20 mouse cellular contexts compared by ENCODE assay signal in genomic region chr7:63738142-63738541, GRCm38 (mm10).
A peak's percentile ranks its signal among the peaks of the same experiment; 100 is the strongest.
DNase-seq lines count a peak whose midpoint lies in the region; ATAC-seq and TF ChIP-seq lines count a peak whose summit lies in the region.
"Had no signal": no experiment of that assay in that cellular context is flagged by ENCODE, and none has a peak within 500 bp of the region (broad histone marks: within the 10 kb centered on the region; RNA-seq: fewer than 3 reads in every experiment).

No protein-coding gene starts in this region.

- intact Hi-C loops in heart, postnatal 25 days (cut with DNase I) = no loop called here

- H3K4me3 ChIP-seq in embryonic facial prominence, embryonic 11.5 days (ENCODE audit: low read depth, low read length) = no peak overlapping the region
- H3K4me3 ChIP-seq in embryonic facial prominence, embryonic 10.5 days = no peak overlapping the region
- no peak overlapping the region for H3K4me3 ChIP-seq in hindbrain, postnatal 0 days (ENCODE audit: low read length)
- no peak overlapping the region for H3K4me3 ChIP-seq in hindbrain, embryonic 11.5 days (ENCODE audit: low read depth, low read length)
- no peak overlapping the region for H3K4me3 ChIP-seq in neural tube, embryonic 13.5 days
- H3K4me3 ChIP-seq: embryonic facial prominence, embryonic 12.5 days; heart, embryonic 13.5 days had no signal

- no peak overlapping the region for H3K27ac ChIP-seq in embryonic facial prominence, embryonic 11.5 days (replicated peaks; ENCODE audit: low read depth, low read length)
- no peak overlapping the region for H3K27ac ChIP-seq in embryonic facial prominence, embryonic 10.5 days (replicated peaks)
- H3K27ac ChIP-seq in hindbrain, postnatal 0 days = no peak overlapping the region
- H3K27ac ChIP-seq in hindbrain, embryonic 11.5 days (ENCODE audit: low read depth, low read length) = no peak overlapping the region
- H3K27ac ChIP-seq in neural tube, embryonic 13.5 days (replicated peaks) = peak overlapping the region; percentile 76
- H3K27ac ChIP-seq: embryonic facial prominence, embryonic 12.5 days; heart, embryonic 13.5 days had no signal

- H3K27me3 ChIP-seq in embryonic facial prominence, embryonic 11.5 days (ENCODE audit: control insufficient read depth, insufficient read depth, low read length) = no peaks in the 10 kb centered on the region
- H3K27me3 ChIP-seq in embryonic facial prominence, embryonic 10.5 days (replicated peaks; ENCODE audit: low read depth, poor library complexity, severe bottlenecking) = no peaks in the 10 kb centered on the region
- H3K27me3 ChIP-seq in hindbrain, postnatal 0 days (ENCODE audit: insufficient read depth, low read length) = no peaks in the 10 kb centered on the region
- no peaks in the 10 kb centered on the region for H3K27me3 ChIP-seq in hindbrain, embryonic 11.5 days (ENCODE audit: control insufficient read depth, insufficient read depth, low read length)
- no peaks in the 10 kb centered on the region for H3K27me3 ChIP-seq in neural tube, embryonic 13.5 days
- H3K27me3 ChIP-seq: embryonic facial prominence, embryonic 12.5 days had no signal

- H3K36me3 ChIP-seq in embryonic facial prominence, embryonic 11.5 days (replicated peaks; ENCODE audit: control insufficient read depth, insufficient read depth, low read depth, low read length) = no peaks in the 10 kb centered on the region
- no peaks in the 10 kb centered on the region for H3K36me3 ChIP-seq in embryonic facial prominence, embryonic 10.5 days (replicated peaks)
- peaks cover 12% of the 10 kb centered on the region; the same call in 1 of the 2 replicates for H3K36me3 ChIP-seq in hindbrain, postnatal 0 days (ENCODE audit: insufficient read depth, low read length)
- H3K36me3 ChIP-seq in hindbrain, embryonic 11.5 days (ENCODE audit: control insufficient read depth, insufficient read depth, low read length) = no peaks in the 10 kb centered on the region
- H3K36me3 ChIP-seq in neural tube, embryonic 13.5 days = peaks cover 22% of the 10 kb centered on the region; the same call in 1 of the 2 replicates
- H3K36me3 ChIP-seq: embryonic facial prominence, embryonic 12.5 days; G1E; heart, embryonic 13.5 days had no signal

- no peak overlapping the region for H3K4me2 ChIP-seq in embryonic facial prominence, embryonic 11.5 days (ENCODE audit: low read depth, low read length)
- H3K4me2 ChIP-seq in hindbrain, postnatal 0 days (ENCODE audit: low read depth, low read length) = no peak overlapping the region
- H3K4me2 ChIP-seq in hindbrain, embryonic 11.5 days (replicated peaks; ENCODE audit: low read depth, low read length) = no peak overlapping the region
- no peak overlapping the region for H3K4me2 ChIP-seq in neural tube, embryonic 13.5 days
- H3K4me2 ChIP-seq: embryonic facial prominence, embryonic 12.5 days; heart, embryonic 13.5 days had no signal

- no peaks in the 10 kb centered on the region for H3K4me1 ChIP-seq in embryonic facial prominence, embryonic 11.5 days (ENCODE audit: control insufficient read depth, insufficient read depth, low read length)
- H3K4me1 ChIP-seq in embryonic facial prominence, embryonic 10.5 days = no peaks in the 10 kb centered on the region
- H3K4me1 ChIP-seq in hindbrain, postnatal 0 days (ENCODE audit: insufficient read depth, low read length) = no peaks in the 10 kb centered on the region
- no peaks in the 10 kb centered on the region for H3K4me1 ChIP-seq in hindbrain, embryonic 11.5 days (replicated peaks; ENCODE audit: control insufficient read depth, insufficient read depth, low read length)
- no peaks in the 10 kb centered on the region; the same call in 1 of the 2 replicates for H3K4me1 ChIP-seq in neural tube, embryonic 13.5 days (replicated peaks)
- H3K4me1 ChIP-seq: embryonic facial prominence, embryonic 12.5 days had no signal

- no peak for TF ChIP-seq CTCF in hindbrain, postnatal 0 days (IDR thresholded peaks at IDR 0.05; ENCODE audit: low read depth)

- H3K9ac ChIP-seq in embryonic facial prominence, embryonic 11.5 days (replicated peaks; ENCODE audit: low read length) = no peak overlapping the region
- H3K9ac ChIP-seq in hindbrain, postnatal 0 days (replicated peaks; ENCODE audit: low read length) = no peak overlapping the region
- H3K9ac ChIP-seq in hindbrain, embryonic 11.5 days (ENCODE audit: low read depth, low read length) = no peak overlapping the region
- H3K9ac ChIP-seq in neural tube, embryonic 13.5 days = no peak overlapping the region
- H3K9ac ChIP-seq: embryonic facial prominence, embryonic 12.5 days; heart, embryonic 13.5 days had no signal

- WGBS in embryonic facial prominence, embryonic 11.5 days = 83% methylated on average over 1 of the region's 1 CpGs
- WGBS in embryonic facial prominence, embryonic 10.5 days = 89% methylated on average over 1 of the region's 1 CpGs
- WGBS in hindbrain, postnatal 0 days = 71% methylated on average over 1 of the region's 1 CpGs
- WGBS in hindbrain, embryonic 11.5 days = 81% methylated on average over 1 of the region's 1 CpGs
- WGBS in neural tube, embryonic 13.5 days = 96% methylated on average over 1 of the region's 1 CpGs

- H3K9me3 ChIP-seq in embryonic facial prominence, embryonic 11.5 days (replicated peaks; ENCODE audit: control insufficient read depth, low read length) = no peaks in the 10 kb centered on the region
- H3K9me3 ChIP-seq in embryonic facial prominence, embryonic 10.5 days = 0 out of 2 replicates have a peak, but pooled peaks cover 1% of the 10 kb centered on the region
- H3K9me3 ChIP-seq in hindbrain, postnatal 0 days (ENCODE audit: low read length) = no peaks in the 10 kb centered on the region
- no peaks in the 10 kb centered on the region for H3K9me3 ChIP-seq in hindbrain, embryonic 11.5 days (ENCODE audit: control insufficient read depth, low read length)
- no peaks in the 10 kb centered on the region for H3K9me3 ChIP-seq in neural tube, embryonic 13.5 days
- H3K9me3 ChIP-seq: embryonic facial prominence, embryonic 12.5 days; G1E; heart, embryonic 13.5 days had no signal

- DNase-seq in embryonic facial prominence, embryonic 11.5 days (ENCODE audit: low spot score) = no peak
- DNase-seq in embryonic facial prominence, embryonic 10.5 days (ENCODE audit: low spot score) = no peak
- peak; percentile 66 for DNase-seq in heart, adult 11 months
- DNase-seq in heart, postnatal 25 days (ENCODE audit: low spot score) = no peak
- no peak for DNase-seq in hindbrain, postnatal 0 days (ENCODE audit: low spot score)
- no peak for DNase-seq in hindbrain, embryonic 11.5 days (ENCODE audit: low spot score)
- no peak for DNase-seq in neural tube, embryonic 10.5 days (ENCODE audit: extremely low spot score, low spot score)
- DNase-seq: adrenal gland, adult 8-10 months; B cell, adult 2 months; cerebellum, adult 2 months; gastrocnemius, postnatal 14 days; heart, postnatal 4 days had no signal

- ATAC-seq in embryonic facial prominence, embryonic 11.5 days (replicated peaks; ENCODE audit: insufficient number of reproducible peaks, low FRiP score, low TSS enrichment, low read depth) = 0 out of 2 replicates have a peak, but pooled peaks have one; percentile 48
- peak; percentile 27; the same call in 1 of the 2 replicates for ATAC-seq in hindbrain, postnatal 0 days
- no peak for ATAC-seq in hindbrain, embryonic 11.5 days (ENCODE audit: low FRiP score)
- ATAC-seq in neural tube, embryonic 13.5 days (ENCODE audit: low read depth) = peak; percentile 14; the same call in 1 of the 2 replicates
- ATAC-seq: CD4-positive, CD25-positive, alpha-beta regulatory T cell, adult 4 months; forebrain, embryonic 16.5 days; inflammation-experienced regulatory T-cells, adult 6 months; intestine, postnatal 0 days had no signal
